Mouse (Mus musculus) heart, embryonic 11.5 days (tissue): ENCODE results near the gene Gm21887. TPM values are rescaled to one million over a fixed set of nuclear protein-coding genes. Genes with fewer than 3 reads are reported as not detected.
"Not testable (repeated sequence)": the region's sequence is repeated elsewhere in the genome, so short reads cannot be mapped to it uniquely, and the experiment has no call there.

Experiments used
- ATAC-seq: fragments of 200-750 bp; cut with Nextera tagmentation; replicated peaks from 2 replicates; pipeline ENCODE4 v1.8.0; 2017; ENCODE audit warnings: moderate library complexity; ENCODE audit not compliant: insufficient number of reproducible peaks, low FRiP score, low TSS enrichment
- H3K27ac ChIP-seq: fragments of 300-500 bp; sonication (generic); 2 replicates; pipeline ENCODE4 v1.5.1; 2014; ENCODE audit warnings: mild to moderate bottlenecking, low read depth, low read length
- H3K27me3 ChIP-seq: fragments of 300-500 bp; sonication (generic); 2 replicates; pipeline ENCODE4 v1.6.1; 2014; ENCODE audit warnings: mild to moderate bottlenecking, low read length, mixed read lengths; ENCODE audit not compliant: control insufficient read depth, insufficient read depth
- H3K36me3 ChIP-seq: fragments of 300-500 bp; sonication (generic); 2 replicates; pipeline ENCODE4 v1.6.1; 2014; ENCODE audit warnings: mild to moderate bottlenecking, low read length, moderate library complexity, mixed read lengths; ENCODE audit not compliant: control insufficient read depth, insufficient read depth
- H3K4me1 ChIP-seq: fragments of 300-500 bp; sonication (generic); 2 replicates; pipeline ENCODE4 v1.6.1; 2014; ENCODE audit warnings: low read length; ENCODE audit not compliant: control insufficient read depth, insufficient read depth
- H3K4me2 ChIP-seq: fragments of 300-500 bp; sonication (generic); 2 replicates; pipeline ENCODE4 v1.6.1; 2014; ENCODE audit warnings: mild to moderate bottlenecking, moderate library complexity
- H3K4me3 ChIP-seq: fragments of 300-500 bp; sonication (generic); 2 replicates; pipeline ENCODE4 v1.5.1; 2014; ENCODE audit warnings: low read depth, low read length
- H3K9ac ChIP-seq: fragments of 300-500 bp; sonication (generic); 2 replicates; pipeline ENCODE4 v1.6.1; 2014; ENCODE audit warnings: mild to moderate bottlenecking, low read depth, low read length, moderate library complexity
- H3K9me3 ChIP-seq: fragments of 300-500 bp; sonication (generic); replicated peaks from 2 replicates; pipeline ENCODE4 v1.6.1; 2016; ENCODE audit warnings: low read length; ENCODE audit not compliant: control insufficient read depth
- WGBS: fragments of 180-500 bp; shearing (Covaris S2); extraction: QIAGEN DNeasy Blood & Tissue Kit; methylation state at CpG from one replicate; pipeline ENCODE4 v1.1.7; 2014; ENCODE audit not compliant: insufficient replicate concordance; 5-methylcytosine and 5-hydroxymethylcytosine counted together
- polyA plus RNA-seq: library from polyadenylated mRNA; unstranded; fragments of >200 nt; fragmentation: Nextera tagmentation; extraction: Ambion mirVana; gene quantifications from 2 replicates; pipeline ENCODE4 v1.2.1, GENCODE M21; 2014

The Gm21887 gene
- polyA plus RNA-seq, 1 experiment from 2014 or later, result 157 TPM

DNA sequence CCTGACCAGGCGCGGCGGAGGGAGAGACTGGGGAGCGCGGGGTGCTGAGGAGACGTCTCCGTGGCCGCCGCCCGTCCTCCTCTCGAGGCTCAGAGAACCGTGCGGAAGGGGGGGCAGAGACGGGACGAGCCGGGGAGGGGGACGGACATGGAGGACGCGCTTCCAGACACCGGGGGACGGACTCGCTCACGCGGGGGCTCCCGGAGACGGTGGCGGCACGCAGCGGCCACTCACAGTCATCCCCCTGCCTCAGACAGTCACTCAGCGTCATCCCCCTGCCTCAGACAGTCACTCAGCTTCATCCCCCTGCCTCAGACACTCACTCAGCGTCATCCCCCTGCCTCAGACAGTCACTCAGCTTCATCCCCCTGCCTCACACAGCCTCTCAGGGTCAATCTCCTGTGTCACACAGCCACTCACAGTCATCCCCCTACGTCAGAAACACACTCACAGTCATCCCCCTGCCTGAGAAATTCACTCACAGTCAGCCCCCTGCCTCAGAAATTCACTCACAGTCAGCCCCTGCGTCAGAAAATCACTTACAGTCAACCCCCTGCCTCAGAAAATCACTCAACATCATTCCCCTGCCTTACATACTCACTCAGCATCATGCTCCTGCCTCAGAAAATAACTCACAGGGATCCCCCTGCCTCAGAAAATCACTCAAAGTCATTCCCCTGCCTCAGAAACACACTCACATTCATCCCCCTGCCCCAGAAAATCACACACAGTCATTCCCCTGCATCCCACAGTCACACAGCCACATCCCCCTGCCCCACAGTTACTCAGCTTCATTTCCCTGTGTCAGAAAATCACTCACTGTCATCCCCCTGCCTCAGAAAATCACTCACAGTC lies 15.2 kb upstream of the Gm21887 start:
- not testable (repeated sequence) for H3K27me3 ChIP-seq, H3K4me1 ChIP-seq, H3K4me3 ChIP-seq, ATAC-seq, H3K4me2 ChIP-seq, H3K9ac ChIP-seq, H3K27ac ChIP-seq
- WGBS, result 67% methylated on average over 1 of the region's 33 CpGs
- H3K36me3 ChIP-seq, result peaks cover 11% of the 10 kb centered on the region
- peaks cover 30% of the 10 kb centered on the region for H3K9me3 ChIP-seq

GRCm38 (mm10) chrX:169994866-169995711 lies 14.4 kb upstream of the Gm21887 start:
- not testable (repeated sequence) for H3K36me3 ChIP-seq, H3K4me1 ChIP-seq, H3K4me2 ChIP-seq, H3K4me3 ChIP-seq, H3K9ac ChIP-seq, ATAC-seq, H3K27ac ChIP-seq, H3K27me3 ChIP-seq
- 19% methylated on average over 2 of the region's 2 CpGs for WGBS
- peaks cover 22% of the 10 kb centered on the region for H3K9me3 ChIP-seq

DNA sequence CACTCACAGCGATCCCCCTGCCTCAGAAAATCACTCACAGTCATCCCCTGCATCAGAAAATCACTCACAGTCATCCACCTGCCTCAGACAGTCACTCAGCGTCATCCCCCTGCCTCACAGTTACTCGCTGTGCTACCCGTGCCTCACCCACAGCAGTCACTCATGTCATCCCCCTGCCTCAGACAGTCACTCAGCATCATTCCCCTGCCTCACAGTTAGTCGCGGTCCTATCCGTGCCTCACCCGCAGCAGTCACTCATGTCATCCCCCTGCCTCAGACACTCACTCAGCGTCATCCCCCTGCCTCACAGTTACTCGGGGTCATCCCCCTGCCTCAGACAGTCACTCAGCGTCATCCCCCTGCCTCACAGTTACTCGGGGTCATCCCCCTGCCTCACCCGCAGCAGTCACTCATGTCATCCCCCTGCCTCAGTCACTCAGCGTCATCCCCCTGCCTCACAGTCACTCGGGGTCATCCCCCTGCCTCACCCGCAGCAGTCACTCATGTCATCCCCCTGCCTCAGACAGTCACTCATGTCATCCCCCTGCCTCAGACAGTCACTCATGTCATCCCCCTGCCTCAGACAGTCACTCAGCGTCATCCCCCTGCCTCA lies 13.4 kb upstream of the Gm21887 start:
- H3K4me1 ChIP-seq, ATAC-seq, H3K27me3 ChIP-seq, H3K4me3 ChIP-seq, H3K27ac ChIP-seq, H3K36me3 ChIP-seq, H3K9ac ChIP-seq, H3K4me2 ChIP-seq: not testable (repeated sequence)
- H3K9me3 ChIP-seq, result peaks cover 21% of the 10 kb centered on the region
- 60% methylated on average over 1 of the region's 17 CpGs for WGBS

DNA sequence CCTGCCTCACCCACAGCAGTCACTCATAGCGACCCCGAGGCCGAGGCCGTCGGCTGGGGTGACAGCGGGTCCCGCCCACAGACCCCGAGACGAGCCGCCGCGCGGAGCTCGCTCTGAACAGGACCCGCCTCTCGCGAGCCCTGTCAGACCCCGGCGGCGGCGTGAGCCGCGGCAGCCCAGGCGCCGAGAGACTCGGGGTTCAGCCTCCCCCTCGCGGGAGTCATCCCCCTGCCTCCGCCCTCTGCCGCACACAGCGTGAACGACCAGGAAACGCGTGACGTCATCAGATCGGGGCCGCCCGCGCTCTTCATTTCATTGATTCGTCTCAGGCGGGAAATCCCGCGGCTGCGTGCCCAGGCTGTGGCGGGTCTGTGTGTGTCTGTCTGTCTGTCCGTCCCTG lies 12.5 kb upstream of the Gm21887 start:
- not testable (repeated sequence) for H3K4me3 ChIP-seq, H3K27ac ChIP-seq, H3K36me3 ChIP-seq, H3K4me1 ChIP-seq, ATAC-seq, H3K9ac ChIP-seq, H3K27me3 ChIP-seq
- no CpG with 5 or more reads among the region's 46 CpGs for WGBS
- Histone ChIP-seq H3K4me2 (peak overlapping the region; percentile 79), H3K9me3 (peaks cover 22% of the 10 kb centered on the region)

DNA sequence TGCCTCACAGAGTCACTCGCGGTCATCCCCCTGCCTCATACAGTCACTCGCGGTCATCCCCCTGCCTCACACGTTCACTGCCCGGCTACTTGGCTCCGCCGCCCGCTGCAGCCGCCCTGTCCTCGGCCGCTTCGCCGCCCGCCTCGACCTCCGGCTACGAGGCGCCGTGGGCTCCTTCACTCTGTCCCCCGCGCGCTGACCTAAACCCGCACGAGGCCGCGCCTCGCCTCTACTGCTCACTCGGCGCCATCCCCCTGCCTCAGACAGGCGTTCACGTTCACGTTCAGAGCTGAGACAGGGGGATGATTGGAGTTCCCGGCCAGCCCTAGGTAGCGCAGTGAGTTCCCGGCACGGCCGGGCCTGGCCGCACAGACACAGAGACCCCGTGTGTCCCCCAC lies 12.0 kb upstream of the Gm21887 start:
- peak; percentile 32; the same call in 1 of the 2 replicates for ATAC-seq
- H3K36me3 ChIP-seq, H3K4me1 ChIP-seq, H3K27me3 ChIP-seq: not testable (repeated sequence)
- Histone ChIP-seq H3K27ac (0 out of 2 replicates have a peak overlapping the region, but pooled peaks have one; percentile 29), H3K9ac (peak overlapping the region; percentile 58), H3K9me3 (peaks cover 19% of the 10 kb centered on the region), H3K4me3 (peak overlapping the region; percentile 42), H3K4me2 (peak overlapping the region; percentile 79)
- 37% methylated on average over 38 of the region's 40 CpGs for WGBS

GRCm38 (mm10) chrX:169997854-169998456 lies 11.5 kb upstream of the Gm21887 start:
- peak overlapping the region; percentile 58 for H3K9ac ChIP-seq
- peak overlapping the region; percentile 79 for H3K4me2 ChIP-seq
- H3K27ac ChIP-seq, result 0 out of 2 replicates have a peak overlapping the region, but pooled peaks have one; percentile 29
- not testable (repeated sequence) for H3K4me1 ChIP-seq, H3K36me3 ChIP-seq, H3K27me3 ChIP-seq
- ATAC-seq, result peak; percentile 90
- H3K4me3 ChIP-seq, result peak overlapping the region; percentile 42
- 14% methylated on average over 18 of the region's 37 CpGs for WGBS
- H3K9me3 ChIP-seq, result peaks cover 14% of the 10 kb centered on the region

GRCm38 (mm10) chrX:169998559-169999219 lies 10.8 kb upstream of the Gm21887 start:
- H3K27me3 ChIP-seq, H3K4me1 ChIP-seq, H3K9ac ChIP-seq, H3K4me3 ChIP-seq, H3K27ac ChIP-seq, ATAC-seq, H3K36me3 ChIP-seq, H3K4me2 ChIP-seq: not testable (repeated sequence)
- 23% methylated on average over 2 of the region's 4 CpGs for WGBS
- peaks cover 14% of the 10 kb centered on the region for H3K9me3 ChIP-seq
